Mouse (Mus musculus): ENCODE data around the gene Gm4312.
"Not testable (repeated sequence)": the region's sequence is repeated elsewhere in the genome, so short reads cannot be mapped to it uniquely, and the experiment has no call there.

GRCm38 (mm10) chr10:100382460-100382859 lies at the start of gene Gm4312:
- TF ChIP-seq EP300, CTCF (IDR thresholded peaks at IDR 0.05; ENCODE audit: low read depth): not testable (repeated sequence)
